Mouse (Mus musculus) frontal cortex, postnatal 14 days (tissue): Measurements from ENCODE around the gene A730049H05Rik.

Experiments used
- DNase-seq, 2 experiments: peaks; one replicate each; pipeline ENCODE4 v3.0.0; 2022; ENCODE audit warnings: low spot score in 2 of 2

The A730049H05Rik gene

GRCm38 (mm10) chr6:92829148-92829547 lies 12.9 kb downstream of the A730049H05Rik start:
- DNase-seq: no peak

GRCm38 (mm10) chr6:92831106-92831505 lies 14.8 kb downstream of the A730049H05Rik start:
- DNase-seq: no peak

- no peak for DNase-seq
Observed at GRCm38 (mm10) chr6:92842000-92842399, 25.7 kb downstream of the A730049H05Rik start.

DNA sequence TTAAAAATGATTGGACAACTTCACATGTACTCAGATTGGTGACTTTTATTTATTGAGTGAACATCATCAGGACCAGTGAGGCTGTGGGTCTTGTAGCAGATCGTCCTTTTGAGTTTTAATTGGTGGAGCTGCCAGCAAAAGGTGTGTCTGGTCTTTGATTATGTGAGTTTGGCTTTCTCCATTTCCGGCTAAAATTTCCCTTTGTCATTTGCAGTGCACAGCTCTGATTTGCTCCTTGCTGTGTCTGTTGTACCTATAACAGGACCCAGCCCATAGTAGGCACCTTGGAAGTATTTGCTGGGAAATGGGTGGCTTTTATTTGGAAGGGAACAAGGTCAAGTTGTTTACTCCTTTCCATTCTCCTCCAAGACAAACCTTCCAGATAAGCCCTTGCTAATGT lies 27.2 kb downstream of the A730049H05Rik start:
- no peak for DNase-seq

DNA sequence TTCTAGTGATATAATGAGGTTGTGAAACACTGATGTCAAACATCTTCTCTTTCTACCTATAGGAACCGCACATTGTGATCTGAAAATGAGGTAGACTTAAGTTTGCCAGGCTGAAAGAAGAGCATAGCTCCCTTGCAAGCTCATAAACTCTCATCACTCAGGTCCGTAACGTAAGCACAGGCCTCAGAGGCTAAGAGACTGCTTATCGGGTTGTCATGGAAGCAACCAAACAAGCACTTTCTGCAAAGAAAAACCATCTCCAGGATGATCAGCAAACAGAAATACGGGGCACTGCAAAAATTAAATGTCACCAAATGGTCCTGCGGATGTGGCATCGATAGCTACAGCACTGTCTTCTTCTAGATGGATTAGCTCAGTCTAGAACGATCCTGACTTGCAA lies 29.6 kb downstream of the A730049H05Rik start:
- no peak for DNase-seq

GRCm38 (mm10) chr6:92846614-92847013 lies 30.3 kb downstream of the A730049H05Rik start:
- DNase-seq: no peak

- no peak for DNase-seq
Observed at GRCm38 (mm10) chr6:92849208-92849607, 32.9 kb downstream of the A730049H05Rik start.

- DNase-seq: peak; percentile 47 to 53
Observed at GRCm38 (mm10) chr6:92850250-92850649, 34.0 kb downstream of the A730049H05Rik start.

DNA sequence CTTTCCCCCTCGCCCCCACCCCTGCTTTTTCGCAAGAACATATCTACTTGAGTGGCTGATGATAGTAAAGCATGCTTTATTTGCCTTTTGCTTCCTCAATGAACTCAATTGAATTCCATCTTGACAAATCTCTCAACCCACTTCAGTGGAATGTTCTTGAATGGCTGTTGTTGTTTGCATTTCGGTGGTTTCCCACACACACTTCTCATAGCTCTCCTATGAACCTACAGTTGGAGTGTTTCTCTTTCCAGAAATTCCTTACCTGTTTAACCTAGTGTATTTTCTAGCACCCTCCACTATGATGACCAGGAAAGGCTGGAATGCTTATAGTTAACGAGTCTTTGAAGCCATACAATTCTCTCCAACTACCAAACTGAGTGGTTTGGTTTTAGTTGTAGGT lies 38.6 kb downstream of the A730049H05Rik start:
- DNase-seq: no peak

- DNase-seq: no peak
Observed at GRCm38 (mm10) chr6:92857761-92858160, 41.5 kb downstream of the A730049H05Rik start.

DNA sequence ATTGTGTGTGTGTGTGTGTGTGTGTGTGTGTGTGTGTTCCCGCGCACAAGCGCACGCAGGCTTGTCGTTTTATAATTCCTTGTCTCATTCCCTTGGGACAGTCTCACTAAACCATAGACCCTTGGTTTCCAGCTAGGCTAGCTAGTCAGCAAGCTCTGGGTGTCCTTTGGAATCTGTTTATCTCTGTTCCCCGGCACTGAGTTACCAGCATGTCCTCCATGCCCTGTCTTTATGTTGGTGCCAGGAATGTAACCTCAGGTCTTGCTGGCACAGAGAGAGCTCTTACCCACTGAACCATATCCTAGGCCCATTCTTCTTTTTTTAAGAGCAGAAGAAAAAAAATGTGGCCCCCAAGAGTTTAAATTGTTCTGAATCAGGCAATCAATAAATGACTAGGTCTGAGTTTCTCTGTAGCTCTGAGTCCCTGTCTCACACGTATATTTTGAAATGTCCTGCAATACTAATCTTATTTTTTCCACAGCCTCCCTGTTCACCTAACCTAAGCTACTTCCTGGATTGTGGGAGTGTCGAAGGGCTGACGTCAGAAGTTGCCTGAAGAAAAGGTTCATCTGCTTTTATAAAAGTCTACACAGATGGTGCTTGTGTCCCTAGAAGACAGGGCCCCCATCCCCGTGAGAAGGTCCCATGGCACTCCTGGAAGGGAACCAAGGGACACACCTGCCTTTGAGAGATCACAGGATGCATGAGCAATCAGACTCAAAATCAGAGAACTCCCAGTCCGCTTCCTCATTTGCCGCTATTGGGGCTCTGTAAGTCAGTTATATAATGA lies 42.6 kb downstream of the A730049H05Rik start:
- no peak for DNase-seq

DNA sequence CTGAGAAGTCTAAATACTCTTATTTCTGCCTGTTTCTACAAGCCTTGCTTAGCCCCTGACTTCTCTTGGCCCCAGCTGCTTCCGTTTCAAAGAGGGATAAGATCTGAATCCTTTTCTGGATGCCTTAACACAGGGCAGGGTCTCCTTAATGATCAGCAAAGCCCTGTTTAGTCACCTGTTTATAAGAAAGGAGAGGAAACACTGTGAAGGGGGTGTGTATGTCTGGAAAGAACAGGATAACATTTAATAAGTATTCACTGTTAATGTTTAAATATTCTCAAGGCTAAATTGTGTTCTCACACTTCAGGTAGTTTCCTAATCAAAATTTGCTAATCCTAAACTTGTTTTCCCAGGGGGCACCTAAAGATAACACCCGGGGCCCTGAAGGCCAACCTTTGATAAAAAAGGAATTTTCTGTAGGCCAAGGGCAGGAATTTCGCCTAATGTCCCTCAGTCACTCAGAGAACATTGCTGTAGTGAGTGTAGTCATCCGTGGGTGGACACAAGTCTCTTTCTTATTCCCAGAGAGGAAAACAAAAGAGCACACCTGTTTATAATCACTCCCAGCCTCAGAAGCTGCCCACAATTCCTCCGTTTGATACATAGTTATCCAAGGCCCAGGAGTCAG lies 44.1 kb downstream of the A730049H05Rik start:
- DNase-seq: no peak

- DNase-seq: no peak
Observed at GRCm38 (mm10) chr6:92862599-92862998, 46.3 kb downstream of the A730049H05Rik start.

GRCm38 (mm10) chr6:92869089-92869581 lies 52.9 kb downstream of the A730049H05Rik start, which contains the start of gene Gm15737:
Gm15737 (plus strand) TSS chr6:92869357.
- no peak for DNase-seq

DNA sequence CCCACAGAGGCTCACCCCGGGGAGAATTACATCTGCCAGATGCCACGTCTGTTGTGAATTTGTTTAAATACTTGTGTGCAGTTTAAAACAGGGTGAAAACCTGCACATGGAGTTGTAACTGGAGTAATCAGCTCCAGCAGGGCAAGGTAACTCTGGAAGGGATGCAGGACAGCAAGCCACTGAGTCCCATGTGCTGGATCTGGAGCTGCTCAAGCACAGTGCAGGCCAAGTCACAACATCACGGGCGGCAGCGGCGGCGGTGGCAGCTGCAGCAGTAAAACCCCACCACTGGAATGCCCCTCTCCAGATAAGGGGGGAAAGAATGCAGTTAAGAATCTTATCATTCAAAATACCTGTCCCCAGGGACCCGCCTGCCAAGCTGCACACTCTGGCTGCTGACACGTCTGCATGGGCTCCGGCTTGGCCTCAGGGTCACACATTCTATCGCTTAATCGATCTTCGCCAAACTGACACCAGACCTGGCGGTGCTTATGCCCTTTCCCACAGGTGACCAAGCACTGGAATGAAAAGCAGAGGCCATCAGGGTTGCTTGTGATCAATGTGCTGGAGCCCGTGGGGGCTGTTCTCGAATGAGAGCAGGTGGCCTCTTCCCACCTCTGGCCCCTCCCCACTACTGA lies 53.4 kb downstream of the A730049H05Rik start:
- no peak for DNase-seq

GRCm38 (mm10) chr6:92871813-92872212 lies 55.5 kb downstream of the A730049H05Rik start:
- no peak for DNase-seq

GRCm38 (mm10) chr6:92872766-92873165 lies 56.5 kb downstream of the A730049H05Rik start:
- DNase-seq: no peak

- no peak for DNase-seq
Observed at GRCm38 (mm10) chr6:92874854-92875253, 58.6 kb downstream of the A730049H05Rik start.

- DNase-seq: no peak
Observed at GRCm38 (mm10) chr6:92875340-92875739, 59.1 kb downstream of the A730049H05Rik start.

DNA sequence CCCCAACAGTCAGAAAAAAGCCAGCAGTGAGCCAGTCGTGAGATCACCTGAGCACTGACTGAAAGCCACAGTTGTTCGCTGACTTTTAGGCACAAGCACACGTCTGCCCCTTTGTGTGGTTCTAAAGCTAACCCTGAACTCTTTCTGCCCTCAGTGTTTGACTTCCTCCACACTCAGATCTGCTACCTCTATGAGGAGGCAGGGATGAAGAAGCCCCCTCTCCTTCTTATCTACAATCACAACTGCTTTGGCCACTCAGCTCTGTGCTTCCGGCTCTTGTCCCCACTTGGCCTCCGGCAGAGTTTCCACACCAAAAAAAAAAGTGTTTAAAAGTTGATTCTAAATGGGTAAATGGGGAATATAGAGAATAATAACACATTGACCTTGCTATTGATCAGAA lies 59.8 kb downstream of the A730049H05Rik start:
- no peak for DNase-seq

- DNase-seq: no peak
Observed at GRCm38 (mm10) chr6:92877236-92877635, 61.0 kb downstream of the A730049H05Rik start.

- no peak for DNase-seq
Observed at GRCm38 (mm10) chr6:92878771-92879170, 62.5 kb downstream of the A730049H05Rik start.
